Mouse (Mus musculus) lung, postnatal 0 days (tissue): ENCODE data around the gene Gnai2. TPM values are rescaled to one million over a fixed set of nuclear protein-coding genes. Genes with fewer than 3 reads are reported as not detected.

Experiments
- ATAC-seq: fragments of 200-750 bp; cut with Nextera tagmentation; 2 replicates; pipeline ENCODE4 v1.8.0; 2017; ENCODE audit warnings: moderate library complexity
- DNase-seq: peaks from one replicate; pipeline ENCODE4 v3.0.0-alpha.2; 2016; ENCODE audit warnings: low spot score
- H3K27ac ChIP-seq: fragments of 300-500 bp; sonication (generic); 2 replicates; pipeline ENCODE4 v1.5.1; 2014; ENCODE audit warnings: antibody characterized with exemption, mild to moderate bottlenecking, low read length, mixed read lengths
- H3K27me3 ChIP-seq: fragments of 300-500 bp; sonication (generic); replicated peaks from 2 replicates; pipeline ENCODE4 v1.6.1; 2014; ENCODE audit warnings: low read length, mixed read lengths; ENCODE audit not compliant: insufficient read depth
- H3K36me3 ChIP-seq: fragments of 300-500 bp; sonication (generic); 2 replicates; pipeline ENCODE4 v1.6.1; 2014; ENCODE audit warnings: low read length, mixed read lengths; ENCODE audit not compliant: insufficient read depth
- H3K4me1 ChIP-seq: fragments of 300-500 bp; sonication (generic); 2 replicates; pipeline ENCODE4 v1.6.1; 2014; ENCODE audit warnings: antibody characterized with exemption, low read depth, low read length, mixed read lengths; ENCODE audit not compliant: insufficient read depth
- H3K4me2 ChIP-seq: fragments of 300-500 bp; sonication (generic); replicated peaks from 2 replicates; pipeline ENCODE4 v1.6.1; 2014; ENCODE audit warnings: low read depth, mild to moderate bottlenecking, low read length, moderate library complexity, mixed read lengths
- H3K4me3 ChIP-seq: fragments of 300-500 bp; sonication (generic); 2 replicates; pipeline ENCODE4 v1.5.1; 2014; ENCODE audit warnings: low read depth, low read length
- H3K9ac ChIP-seq: fragments of 300-500 bp; sonication (generic); replicated peaks from 2 replicates; pipeline ENCODE4 v1.6.1; 2014; ENCODE audit warnings: low read depth, mild to moderate bottlenecking
- H3K9me3 ChIP-seq: fragments of 300-500 bp; sonication (generic); 2 replicates; pipeline ENCODE4 v1.6.1; 2016; ENCODE audit warnings: low read length, mixed read lengths
- CTCF ChIP-seq: IDR thresholded peaks from 2 replicates; pipeline ENCODE4 v1.5.1; 2016; ENCODE audit warnings: antibody characterized with exemption, mild to moderate bottlenecking
- EP300 ChIP-seq: IDR thresholded peaks from 2 replicates; pipeline ENCODE4 v1.6.1; 2016; ENCODE audit warnings: antibody characterized with exemption, mild to moderate bottlenecking, control low read depth
- WGBS: fragments of 180-500 bp; shearing (Covaris S2); extraction: QIAGEN DNeasy Blood & Tissue Kit; methylation state at CpG from one replicate; pipeline ENCODE4 v1.1.7; 2014; 5-methylcytosine and 5-hydroxymethylcytosine counted together
- polyA plus RNA-seq: library from polyadenylated mRNA; unstranded; fragments of >200 nt; fragmentation: Nextera tagmentation; extraction: Ambion mirVana; gene quantifications from 2 replicates; pipeline ENCODE4 v1.2.1, GENCODE M21; 2015

Gene Gnai2
- polyA plus RNA-seq, 1 experiment from 2014 or later, result 414 TPM

DNA sequence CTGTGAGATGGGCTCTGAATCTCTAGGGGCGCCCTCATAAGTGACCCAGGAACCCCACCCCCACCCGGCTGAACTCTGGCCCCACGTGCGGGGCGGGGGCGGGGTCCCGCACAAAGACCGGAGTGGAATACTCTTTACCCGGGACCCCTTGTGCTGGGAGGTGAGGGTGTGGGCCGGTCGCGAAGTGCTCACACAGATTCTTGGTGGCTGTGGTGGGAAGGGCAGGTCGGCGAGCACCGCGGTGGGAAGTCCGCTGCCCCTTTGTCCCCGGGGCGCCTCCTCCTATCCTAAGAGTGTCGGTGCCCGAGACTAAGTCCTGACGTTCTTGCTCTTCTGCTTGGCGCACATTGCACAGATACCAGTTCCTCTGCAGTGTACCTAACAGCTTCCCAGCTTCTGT is 65.9 kb downstream of the Gnai2 start:
- TF ChIP-seq EP300 (no peak), CTCF (no peak)
- H3K9ac ChIP-seq, result peak overlapping the region; percentile 41
- H3K36me3 ChIP-seq, result peaks cover 8% of the 10 kb centered on the region; the same call in 1 of the 2 replicates
- H3K4me1 ChIP-seq, result peaks cover 11% of the 10 kb centered on the region; the same call in 1 of the 2 replicates
- DNase-seq (peak; percentile 53), ATAC-seq (peak; percentile 3)
- H3K9me3 ChIP-seq, result no peaks in the 10 kb centered on the region
- no peaks in the 10 kb centered on the region for H3K27me3 ChIP-seq
- 1% methylated on average over 22 of the region's 23 CpGs for WGBS
- peak overlapping the region; percentile 70 for H3K4me2 ChIP-seq
- H3K27ac ChIP-seq, result peak overlapping the region; percentile 92
- H3K4me3 ChIP-seq, result peak overlapping the region; percentile 63

DNA sequence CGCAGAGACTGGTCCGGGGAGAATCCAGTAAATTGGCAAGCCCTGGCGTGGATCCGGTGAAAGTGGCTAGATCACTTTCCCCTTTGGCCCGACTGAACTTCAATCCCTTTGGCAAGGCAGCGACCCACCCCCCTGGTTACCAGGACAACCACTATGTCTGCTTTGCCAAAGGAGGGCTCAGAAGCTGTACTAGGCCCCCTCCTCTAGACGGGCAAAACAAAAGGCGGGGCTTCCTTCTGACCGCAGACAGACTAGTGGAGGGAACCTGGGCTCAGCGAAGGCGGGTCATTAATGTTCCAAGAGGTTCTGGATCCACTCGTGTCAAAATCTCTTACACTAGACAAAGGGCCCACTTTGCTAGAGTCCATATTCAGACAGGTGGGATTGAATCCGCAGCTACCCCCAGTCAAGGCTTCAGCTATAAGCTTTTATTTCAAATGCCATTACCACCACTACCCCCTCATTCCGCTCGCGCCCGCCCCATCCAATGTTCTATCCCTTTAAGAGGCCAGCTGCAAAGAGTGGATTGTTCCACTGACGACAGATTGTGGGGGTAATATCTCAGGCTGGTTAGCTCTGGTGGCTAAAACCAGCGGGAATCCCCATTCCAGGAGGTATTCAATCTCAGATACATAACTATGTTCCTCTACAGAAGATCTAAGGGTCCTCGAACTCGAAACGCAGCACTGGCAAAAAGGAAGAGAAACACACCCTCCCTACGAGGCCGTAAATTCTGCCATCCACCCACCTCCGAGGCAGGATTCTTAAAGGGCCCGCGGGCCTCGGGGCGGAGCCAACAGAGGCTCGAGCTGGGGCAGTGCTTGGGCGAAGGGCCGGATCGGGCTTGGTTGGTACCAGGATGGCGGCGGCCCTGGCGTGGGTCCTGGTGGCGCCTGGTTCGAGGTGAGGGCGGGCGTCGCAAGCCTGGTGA is 66.6 kb downstream of the Gnai2 start:
- H3K4me2 ChIP-seq, result peak overlapping the region; percentile 70
- H3K36me3 ChIP-seq, result peaks cover 8% of the 10 kb centered on the region; the same call in 1 of the 2 replicates
- H3K9me3 ChIP-seq, result no peaks in the 10 kb centered on the region
- under 1% methylated on average over 41 of the region's 41 CpGs for WGBS
- peak overlapping the region; percentile 92 for H3K27ac ChIP-seq
- peak overlapping the region; percentile 63 for H3K4me3 ChIP-seq
- H3K9ac ChIP-seq, result peak overlapping the region; percentile 41
- TF ChIP-seq EP300 (peak; percentile 69), CTCF (no peak)
- peak; percentile 95 for DNase-seq
- H3K27me3 ChIP-seq, result no peaks in the 10 kb centered on the region
- H3K4me1 ChIP-seq, result peaks cover 17% of the 10 kb centered on the region; the same call in 1 of the 2 replicates
- ATAC-seq, result peak; percentile 68

DNA sequence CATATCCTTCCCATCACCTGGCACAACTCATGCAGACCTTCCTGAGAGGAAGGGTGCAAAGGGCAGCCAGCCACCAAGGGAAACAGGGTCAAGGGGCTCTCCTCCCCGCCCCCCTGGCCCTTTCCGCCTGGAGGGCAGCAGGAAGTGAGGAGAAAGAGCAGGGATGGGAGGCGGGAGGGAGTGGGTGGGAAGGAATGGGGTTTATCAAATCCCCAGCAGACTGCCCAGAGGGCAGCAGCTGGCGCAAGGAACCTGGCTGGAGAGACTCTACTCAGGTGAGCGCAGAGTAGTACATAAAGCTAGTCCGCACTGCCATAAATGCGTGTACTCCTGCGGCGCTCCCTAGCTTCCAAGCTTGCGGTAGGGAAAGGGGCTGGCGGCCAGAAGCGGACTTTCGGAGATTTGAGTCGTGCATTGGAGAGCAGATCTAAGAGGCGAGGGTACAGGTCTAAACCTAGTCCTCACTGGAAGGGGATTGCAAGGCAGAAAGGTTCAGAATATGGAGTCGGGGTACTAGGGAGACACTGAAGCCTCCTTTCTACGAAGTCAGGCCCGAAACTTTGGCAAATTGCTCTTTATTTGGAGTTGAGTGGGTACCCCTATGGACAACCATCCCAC is 67.4 kb downstream of the Gnai2 start, which contains the start of gene Hyal2:
Hyal2 (plus strand) TSS at position 244 of the 618 bp plus-strand sequence.
- peak within 1 kb of the TSS; percentile 70 for H3K4me2 ChIP-seq
- WGBS, result 7% methylated on average over 18 of the region's 18 CpGs
- no peaks in the 10 kb centered on the region for H3K27me3 ChIP-seq
- TF ChIP-seq EP300 (no peak), CTCF (peak; percentile 3; the same call in 1 of the 2 replicates)
- peak within 1 kb of the TSS; percentile 41 for H3K9ac ChIP-seq
- no peaks in the 10 kb centered on the region for H3K9me3 ChIP-seq
- ATAC-seq, result no peak
- H3K27ac ChIP-seq, result peak within 1 kb of the TSS; percentile 92
- DNase-seq, result peak; percentile 58
- peaks cover 18% of the 10 kb centered on the region; the same call in 1 of the 2 replicates for H3K4me1 ChIP-seq
- peak within 1 kb of the TSS; percentile 63 for H3K4me3 ChIP-seq
- H3K36me3 ChIP-seq, result peaks cover 8% of the 10 kb centered on the region; the same call in 1 of the 2 replicates

DNA sequence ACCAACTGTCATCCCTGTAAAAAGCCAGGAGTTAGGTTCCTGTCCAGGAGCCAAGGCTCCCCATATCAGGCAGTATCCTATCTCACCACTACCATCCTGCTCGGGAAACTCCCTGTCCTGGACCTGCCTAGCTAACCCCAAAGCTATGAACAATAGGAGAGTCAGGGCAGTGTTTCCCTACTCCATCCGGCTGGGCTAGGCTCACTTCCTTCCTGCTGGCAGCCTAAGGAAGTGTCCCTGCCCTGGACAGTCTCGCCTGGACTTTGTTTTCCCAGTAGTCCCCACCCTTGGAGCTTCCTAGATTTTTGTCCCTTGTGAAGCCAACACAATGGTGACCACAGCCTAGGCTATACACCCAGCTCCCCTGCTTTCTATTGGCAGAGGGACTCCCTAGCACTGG is 68.3 kb downstream of the Gnai2 start:
- no peak overlapping the region for H3K4me3 ChIP-seq
- H3K9me3 ChIP-seq, result no peaks in the 10 kb centered on the region
- peak; percentile 83 for DNase-seq
- no peaks in the 10 kb centered on the region for H3K27me3 ChIP-seq
- peak; percentile 60 for ATAC-seq
- H3K36me3 ChIP-seq, result peaks cover under 1% of the 10 kb centered on the region; the same call in 1 of the 2 replicates
- peak overlapping the region; percentile 32 for H3K4me2 ChIP-seq
- 0 out of 2 replicates have a peak overlapping the region, but pooled peaks have one; percentile 30 for H3K9ac ChIP-seq
- TF ChIP-seq CTCF, result peak; percentile 50
- TF ChIP-seq EP300, result peak; percentile 97
- 40% methylated on average over 3 of the region's 3 CpGs for WGBS
- H3K27ac ChIP-seq, result peak overlapping the region; percentile 92
- peaks cover 21% of the 10 kb centered on the region; the same call in 1 of the 2 replicates for H3K4me1 ChIP-seq

DNA sequence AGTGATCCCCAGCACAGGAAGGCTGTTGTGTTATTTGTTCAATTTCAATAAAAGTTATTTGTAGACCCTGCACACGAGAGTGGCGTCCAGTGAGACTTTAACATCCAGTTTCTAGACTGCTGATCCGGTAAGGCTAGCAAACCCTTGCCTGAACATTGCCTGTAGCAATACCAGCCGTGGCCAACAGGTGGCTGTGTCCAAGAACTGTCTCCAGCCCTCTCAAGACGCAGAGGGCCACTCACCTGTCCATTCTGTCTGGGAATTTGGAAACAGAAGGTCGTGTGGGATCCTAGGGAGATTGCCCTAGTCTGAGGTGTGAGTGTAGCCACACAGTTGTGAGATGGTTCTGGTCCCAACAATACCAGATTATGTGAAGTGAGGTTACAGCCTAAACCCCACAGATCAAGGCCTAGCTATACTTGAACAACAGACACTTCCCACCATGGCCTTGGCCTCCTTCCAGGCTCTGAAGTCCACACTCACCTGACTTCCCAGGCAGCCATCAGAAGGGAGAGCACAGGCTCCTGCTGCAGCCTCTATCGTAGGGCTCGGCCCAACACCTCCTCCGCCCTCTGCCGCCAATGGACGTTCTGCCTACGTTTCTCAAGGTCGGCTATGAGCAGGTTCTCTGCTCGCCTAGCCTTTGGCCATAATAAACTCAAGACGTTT is 69.0 kb downstream of the Gnai2 start:
- Histone ChIP-seq H3K36me3 (peaks cover 5% of the 10 kb centered on the region; the same call in 1 of the 2 replicates), H3K27me3 (no peaks in the 10 kb centered on the region), H3K4me2 (peak overlapping the region; percentile 32), H3K9ac (0 out of 2 replicates have a peak overlapping the region, but pooled peaks have one; percentile 30), H3K4me1 (peaks cover 21% of the 10 kb centered on the region; the same call in 1 of the 2 replicates), H3K9me3 (no peaks in the 10 kb centered on the region), H3K27ac (peak overlapping the region; percentile 92), H3K4me3 (no peak overlapping the region; the same call in 1 of the 2 replicates)
- DNase-seq, result peak; percentile 78
- 42% methylated on average over 15 of the region's 15 CpGs for WGBS
- TF ChIP-seq EP300, result no peak
- peak; percentile 94 for TF ChIP-seq CTCF
- ATAC-seq, result peak; percentile 11; the same call in 1 of the 2 replicates
